Mouse (Mus musculus): ENCODE results near the gene Slc33a1. TPM values are rescaled to one million over a fixed set of nuclear protein-coding genes. Genes with fewer than 3 reads are reported as not detected.

Gene Slc33a1
- polyA plus RNA-seq, 1 experiment from 2014 or later: 18.4 TPM

GRCm38 (mm10) chr3:63895786-63896185, 68.8 kb downstream of the Slc33a1 start:
- no peak for ATAC-seq (replicated peaks)
- peaks cover 23% of the 10 kb centered on the region for H3K4me1 ChIP-seq
- no peaks in the 10 kb centered on the region for H3K27me3 ChIP-seq
- H3K36me3 ChIP-seq: no peaks in the 10 kb centered on the region
- H3K27ac ChIP-seq (replicated peaks): no peak overlapping the region
- no peaks in the 10 kb centered on the region for H3K9me3 ChIP-seq
- H3K4me3 ChIP-seq: no peak overlapping the region
- no peak overlapping the region for H3K9ac ChIP-seq (replicated peaks)
- no peak overlapping the region for H3K4me2 ChIP-seq (replicated peaks)
- 7% methylated on average over 2 of the region's 2 CpGs for WGBS

- ATAC-seq (replicated peaks): no peak
- Histone ChIP-seq H3K36me3 (no peaks in the 10 kb centered on the region), H3K9me3 (no peaks in the 10 kb centered on the region), H3K4me2 (replicated peaks) (no peak overlapping the region), H3K27me3 (no peaks in the 10 kb centered on the region), H3K9ac (replicated peaks) (no peak overlapping the region), H3K4me1 (peaks cover 12% of the 10 kb centered on the region), H3K4me3 (no peak overlapping the region), H3K27ac (replicated peaks) (no peak overlapping the region)
- 73% methylated on average over 7 of the region's 7 CpGs for WGBS
Measured at GRCm38 (mm10) chr3:63893677-63894076, 70.9 kb downstream of the Slc33a1 start.

- ATAC-seq (replicated peaks): no peak
- H3K27me3 ChIP-seq: no peaks in the 10 kb centered on the region
- H3K9ac ChIP-seq (replicated peaks): no peak overlapping the region
- H3K4me1 ChIP-seq: 0 out of 2 replicates have a peak, but pooled peaks cover 5% of the 10 kb centered on the region
- no peaks in the 10 kb centered on the region for H3K36me3 ChIP-seq
- H3K4me2 ChIP-seq (replicated peaks): no peak overlapping the region
- no peak overlapping the region for H3K27ac ChIP-seq (replicated peaks)
- H3K4me3 ChIP-seq: no peak overlapping the region
- H3K9me3 ChIP-seq: no peaks in the 10 kb centered on the region
- WGBS: 47% methylated on average over 3 of the region's 3 CpGs
Measured at GRCm38 (mm10) chr3:63892154-63892553, 72.4 kb downstream of the Slc33a1 start.

Other genes starting within 250 kb of the Slc33a1 start
- gene Plch1, start 65.3 kb downstream of the Slc33a1 start, polyA plus RNA-seq (2015; fragmentation: Nextera tagmentation; extraction: Ambion mirVana): 6.1 and 6.4 TPM in 2 replicates
- 6.6 TPM in 2 replicates for gene E130311K13Rik, start 35.3 kb downstream of the Slc33a1 start, polyA plus RNA-seq (2015; fragmentation: Nextera tagmentation; extraction: Ambion mirVana)
- 46.3 and 48.6 TPM in 2 replicates for gene Gmps, start 11.3 kb upstream of the Slc33a1 start, polyA plus RNA-seq (2015; fragmentation: Nextera tagmentation; extraction: Ambion mirVana)
- gene Vmn2r1, start 116.8 kb upstream of the Slc33a1 start, polyA plus RNA-seq (2015; fragmentation: Nextera tagmentation; extraction: Ambion mirVana): 0.11 and 0.17 TPM in 2 replicates
- 0.04 and 0.10 TPM in 2 replicates for gene Vmn2r2, start 177.2 kb upstream of the Slc33a1 start, polyA plus RNA-seq (2015; fragmentation: Nextera tagmentation; extraction: Ambion mirVana)